Mouse (Mus musculus) ES-Bruce4 (cell line): Measurements from ENCODE around the gene Arv1. TPM values are rescaled to one million over a fixed set of nuclear protein-coding genes. Genes with fewer than 3 reads are reported as not detected.

Source experiments
- H3K27ac ChIP-seq: 2 replicates; pipeline ENCODE4 v1.5.1; 2012; ENCODE audit warnings: low read length, inconsistent platforms; ENCODE audit not compliant: insufficient read depth
- H3K27me3 ChIP-seq: 2 replicates; pipeline ENCODE4 v1.6.1; 2012; ENCODE audit warnings: mild to moderate bottlenecking, low read length, inconsistent platforms; ENCODE audit not compliant: control insufficient read depth, poor library complexity, insufficient read depth, severe bottlenecking
- H3K36me3 ChIP-seq: 2 replicates; pipeline ENCODE4 v1.6.1; 2012; ENCODE audit warnings: inconsistent platforms, mild to moderate bottlenecking, low read length, moderate library complexity; ENCODE audit not compliant: control insufficient read depth, poor library complexity, insufficient read depth, severe bottlenecking
- H3K4me1 ChIP-seq: one replicate; pipeline ENCODE4 v1.8.1; 2011; ENCODE audit warnings: low read length; ENCODE audit not compliant: control insufficient read depth, insufficient read depth
- H3K4me3 ChIP-seq: 2 replicates; pipeline ENCODE4 v1.5.1; 2011; ENCODE audit warnings: low read depth, mild to moderate bottlenecking, low read length
- H3K9ac ChIP-seq: 2 replicates; pipeline ENCODE4 v1.6.1; 2012; ENCODE audit warnings: low read depth, mild to moderate bottlenecking, inconsistent platforms; ENCODE audit not compliant: poor library complexity, severe bottlenecking
- H3K9me3 ChIP-seq: replicated peaks from 2 replicates; pipeline ENCODE4 v1.6.1; 2012; ENCODE audit warnings: mild to moderate bottlenecking, low read length, inconsistent platforms; ENCODE audit not compliant: control insufficient read depth, poor library complexity, insufficient read depth, severe bottlenecking
- CTCF ChIP-seq: IDR thresholded peaks from one replicate; pipeline ENCODE4 v1.8.1; 2011; ENCODE audit warnings: low read depth, low read length
- EP300 ChIP-seq: IDR thresholded peaks from 2 replicates; pipeline ENCODE4 v1.6.1; 2011; ENCODE audit warnings: low read depth, low read length; ENCODE audit not compliant: insufficient read depth
- POLR2A ChIP-seq: IDR thresholded peaks from one replicate; pipeline ENCODE4 v1.8.1; 2011; ENCODE audit warnings: low read length; ENCODE audit not compliant: insufficient read depth
- polyA plus RNA-seq: library from polyadenylated mRNA; stranded (reverse); fragments of >200 nt; gene quantifications from 2 replicates; pipeline ENCODE4 v1.2.4, GENCODE M21; 2011; ENCODE audit warnings: low read depth; ENCODE audit not compliant: missing spikeins, insufficient read depth, insufficient read length

Gene Arv1
- polyA plus RNA-seq, 1 experiment = 25.4 TPM

- peaks cover 6% of the 10 kb centered on the region; the same call in 1 of the 2 replicates for H3K36me3 ChIP-seq
- H3K4me3 ChIP-seq = no peak overlapping the region
- H3K27ac ChIP-seq = no peak overlapping the region
- H3K4me1 ChIP-seq = no peaks in the 10 kb centered on the region
- no peaks in the 10 kb centered on the region for H3K27me3 ChIP-seq
- no peak overlapping the region for H3K9ac ChIP-seq
- H3K9me3 ChIP-seq = no peaks in the 10 kb centered on the region
- TF ChIP-seq EP300 = no peak
- peak; percentile 66 for TF ChIP-seq CTCF
Observed at GRCm38 (mm10) chr8:124739268-124739667, 17.3 kb downstream of the Arv1 start.

- no peaks in the 10 kb centered on the region for H3K4me1 ChIP-seq
- no peaks in the 10 kb centered on the region for H3K36me3 ChIP-seq
- H3K9me3 ChIP-seq = no peaks in the 10 kb centered on the region
- peaks cover 3% of the 10 kb centered on the region for H3K27me3 ChIP-seq
- no peak for TF ChIP-seq CTCF
- TF ChIP-seq POLR2A = no peak
- TF ChIP-seq EP300 = no peak
- no peak overlapping the region for H3K27ac ChIP-seq
- no peak overlapping the region for H3K4me3 ChIP-seq
- no peak overlapping the region for H3K9ac ChIP-seq
Observed at GRCm38 (mm10) chr8:124746661-124747060, 24.7 kb downstream of the Arv1 start.

GRCm38 (mm10) chr8:124751191-124751590 is 29.3 kb downstream of the Arv1 start:
- H3K27me3 ChIP-seq = peaks cover 6% of the 10 kb centered on the region
- H3K9me3 ChIP-seq = no peaks in the 10 kb centered on the region
- H3K27ac ChIP-seq = no peak overlapping the region
- peak overlapping the region; percentile 68 for H3K4me3 ChIP-seq
- peak overlapping the region; percentile 80 for H3K9ac ChIP-seq
- no peaks in the 10 kb centered on the region for H3K4me1 ChIP-seq
- H3K36me3 ChIP-seq = no peaks in the 10 kb centered on the region
- no peak for TF ChIP-seq CTCF

- Histone ChIP-seq H3K27ac (no peak within 1 kb of the TSS), H3K9me3 (no peaks in the 10 kb centered on the region), H3K4me3 (peak within 1 kb of the TSS; percentile 68), H3K9ac (peak within 1 kb of the TSS; percentile 80), H3K4me1 (no peaks in the 10 kb centered on the region), H3K27me3 (peaks cover 6% of the 10 kb centered on the region), H3K36me3 (no peaks in the 10 kb centered on the region)
- TF ChIP-seq EP300 (no peak), POLR2A (no peak), CTCF (no peak)
Observed at GRCm38 (mm10) chr8:124751709-124752173, 29.8 kb downstream of the Arv1 start, which contains the start of gene Fam89a. Gene Fam89a, minus strand, starts transcription at chr8:124751832.

GRCm38 (mm10) chr8:124752325-124752862 is 30.5 kb downstream of the Arv1 start:
- H3K9ac ChIP-seq = no peak overlapping the region

GRCm38 (mm10) chr8:124754101-124754791 is 32.3 kb downstream of the Arv1 start:
- Histone ChIP-seq H3K9me3 (no peaks in the 10 kb centered on the region), H3K9ac (no peak overlapping the region), H3K4me1 (no peaks in the 10 kb centered on the region), H3K4me3 (no peak overlapping the region), H3K27ac (no peak overlapping the region), H3K36me3 (no peaks in the 10 kb centered on the region), H3K27me3 (peaks cover 6% of the 10 kb centered on the region)
- TF ChIP-seq POLR2A = no peak
- TF ChIP-seq CTCF = no peak
- no peak for TF ChIP-seq EP300

More at GRCm38 (mm10) chr8:124752325-124752862, 30.5 kb downstream of the Arv1 start:
- H3K4me1 ChIP-seq = no peaks in the 10 kb centered on the region
- H3K4me3 ChIP-seq = peak overlapping the region; percentile 50
- H3K27ac ChIP-seq = no peak overlapping the region
- no peaks in the 10 kb centered on the region for H3K36me3 ChIP-seq
- peaks cover 6% of the 10 kb centered on the region for H3K27me3 ChIP-seq
- no peaks in the 10 kb centered on the region for H3K9me3 ChIP-seq
- TF ChIP-seq CTCF = no peak
- no peak for TF ChIP-seq POLR2A
- no peak for TF ChIP-seq EP300
